Mouse (Mus musculus) bone marrow, adult 2 months (tissue): Measurements from ENCODE around the gene Traf3. TPM values are rescaled to one million over a fixed set of nuclear protein-coding genes. Genes with fewer than 3 reads are reported as not detected.

Experiments used
- H3K27ac ChIP-seq: fragments of 200-500 bp; 2 replicates; pipeline ENCODE4 v1.5.1; 2012; ENCODE audit warnings: low read depth, mild to moderate bottlenecking, control low read depth, inconsistent platforms, low read length; ENCODE audit not compliant: control insufficient read depth, poor library complexity, insufficient read depth
- H3K4me1 ChIP-seq: fragments of 200-500 bp; 2 replicates; pipeline ENCODE4 v1.6.1; 2011; ENCODE audit warnings: low read length; ENCODE audit not compliant: control insufficient read depth, insufficient read depth
- H3K4me3 ChIP-seq: fragments of 200-500 bp; replicated peaks from 2 replicates; pipeline ENCODE3; 2011; ENCODE audit warnings: mild to moderate bottlenecking, low read depth, low read length, control low read depth; ENCODE audit not compliant: control insufficient read depth
- CTCF ChIP-seq: fragments of 200-500 bp; IDR thresholded peaks from 2 replicates; pipeline ENCODE4 v1.5.1; 2011; ENCODE audit warnings: low read length, control low read depth; ENCODE audit not compliant: control insufficient read depth, insufficient read depth
- POLR2A ChIP-seq: fragments of 200-500 bp; IDR thresholded peaks from 2 replicates; pipeline ENCODE4 v1.6.1; 2011; ENCODE audit warnings: low read depth, mild to moderate bottlenecking, control low read depth, low read length, borderline replicate concordance; ENCODE audit not compliant: control insufficient read depth
- WGBS: fragments of 180-500 bp; shearing (Covaris S2); methylation state at CpG from one replicate; pipeline ENCODE4 v1.1.7; 2018; 5-methylcytosine and 5-hydroxymethylcytosine counted together
- polyA plus RNA-seq: library from polyadenylated mRNA; stranded (reverse); fragments of >200 nt; gene quantifications from 2 replicates; pipeline ENCODE4 v1.2.4, GENCODE M21; 2011; ENCODE audit warnings: low replicate concordance; ENCODE audit not compliant: missing spikeins, insufficient read depth, insufficient read length

The Traf3 gene
- polyA plus RNA-seq, 1 experiment, result 9.2 TPM

- H3K4me3 ChIP-seq, result no peak overlapping the region
- peaks cover 4% of the 10 kb centered on the region for H3K4me1 ChIP-seq
- WGBS, result 70% methylated on average over 6 of the region's 6 CpGs
- TF ChIP-seq POLR2A (no peak), CTCF (no peak)
- no peak overlapping the region for H3K27ac ChIP-seq
These were observed 16.2 kb downstream of the Traf3 start for GRCm38 (mm10) chr12:111182378-111182777.

GRCm38 (mm10) chr12:111184476-111184875 lies 18.3 kb downstream of the Traf3 start, which contains the start of gene 4930595D18Rik:
TSS of gene 4930595D18Rik (minus strand) at chr12:111184491.
- Histone ChIP-seq H3K4me3 (no peak within 1 kb of the TSS), H3K4me1 (peaks cover 4% of the 10 kb centered on the region), H3K27ac (no peak within 1 kb of the TSS)
- TF ChIP-seq POLR2A, result no peak
- 44% methylated on average over 5 of the region's 5 CpGs for WGBS

GRCm38 (mm10) chr12:111186986-111187385 lies 20.8 kb downstream of the Traf3 start:
- 92% methylated on average over 3 of the region's 3 CpGs for WGBS
- Histone ChIP-seq H3K4me3 (no peak overlapping the region), H3K4me1 (peaks cover 4% of the 10 kb centered on the region), H3K27ac (no peak overlapping the region)
- TF ChIP-seq POLR2A (no peak), CTCF (no peak)

DNA sequence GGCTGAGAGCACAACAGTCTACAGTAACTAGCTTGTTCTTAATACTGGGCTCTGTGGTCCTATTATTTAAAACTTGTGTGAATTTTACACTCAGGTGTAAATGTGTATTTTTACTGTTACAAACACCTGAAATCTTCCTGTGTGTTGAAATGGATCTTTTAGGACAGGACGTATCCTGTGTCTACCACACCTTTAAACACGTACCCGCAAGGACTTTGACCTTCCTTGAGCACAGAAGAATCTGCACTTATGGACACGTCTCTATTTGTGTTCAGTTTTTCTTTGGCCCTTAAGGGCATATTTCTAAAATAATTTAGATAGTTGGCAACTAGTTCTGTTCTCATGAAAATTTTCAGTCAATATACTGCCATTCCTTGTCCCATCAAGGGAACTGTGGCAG lies 22.1 kb downstream of the Traf3 start:
- Histone ChIP-seq H3K4me1 (peaks cover 4% of the 10 kb centered on the region), H3K27ac (no peak overlapping the region), H3K4me3 (no peak overlapping the region)
- WGBS, result 72% methylated on average over 4 of the region's 4 CpGs
- TF ChIP-seq CTCF, result no peak
- TF ChIP-seq POLR2A, result no peak

- Histone ChIP-seq H3K4me1 (peaks cover 8% of the 10 kb centered on the region), H3K27ac (no peak overlapping the region; the same call in 1 of the 2 replicates), H3K4me3 (no peak overlapping the region)
- 43% methylated on average over 5 of the region's 5 CpGs for WGBS
- TF ChIP-seq CTCF, result no peak
- TF ChIP-seq POLR2A, result no peak
These were observed 24.2 kb downstream of the Traf3 start for GRCm38 (mm10) chr12:111190355-111190754.

DNA sequence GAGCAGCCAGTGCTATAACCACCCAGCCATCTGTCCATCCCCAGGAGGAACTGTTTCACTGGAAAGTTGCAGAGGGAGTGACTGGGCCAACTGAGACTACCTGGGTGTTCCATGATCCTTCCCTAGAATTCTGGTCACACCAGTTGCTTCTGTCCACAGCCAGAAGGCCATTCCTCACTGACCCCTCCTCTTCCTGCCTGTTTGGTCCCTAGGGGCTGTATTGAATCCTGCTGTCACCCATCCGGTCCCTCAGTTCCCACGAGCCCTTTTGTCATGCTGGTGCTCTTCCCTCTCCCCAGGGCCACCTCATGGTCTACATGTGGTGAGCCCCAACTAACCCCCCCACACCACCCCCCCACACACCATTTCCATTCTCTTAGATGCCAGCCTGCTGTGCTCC lies 24.7 kb downstream of the Traf3 start:
- WGBS, result 45% methylated on average over 2 of the region's 2 CpGs
- peak overlapping the region; percentile 0; the same call in 1 of the 2 replicates for H3K27ac ChIP-seq

GRCm38 (mm10) chr12:111192777-111193176 lies 26.6 kb downstream of the Traf3 start:
- peak overlapping the region; percentile 92; the same call in 1 of the 2 replicates for H3K27ac ChIP-seq
- H3K4me1 ChIP-seq, result peaks cover 9% of the 10 kb centered on the region
- 34% methylated on average over 6 of the region's 6 CpGs for WGBS
- no peak overlapping the region for H3K4me3 ChIP-seq
- TF ChIP-seq CTCF (no peak), POLR2A (no peak)

More for the DNA sequence above, 24.7 kb downstream of the Traf3 start:
- Histone ChIP-seq H3K4me3 (no peak overlapping the region), H3K4me1 (peaks cover 8% of the 10 kb centered on the region)
- TF ChIP-seq POLR2A (no peak), CTCF (no peak)

GRCm38 (mm10) chr12:111193331-111193730 lies 27.2 kb downstream of the Traf3 start:
- Histone ChIP-seq H3K27ac (peak overlapping the region; percentile 92), H3K4me1 (peaks cover 9% of the 10 kb centered on the region), H3K4me3 (no peak overlapping the region)
- TF ChIP-seq CTCF (no peak), POLR2A (no peak)
- 67% methylated on average over 9 of the region's 9 CpGs for WGBS

DNA sequence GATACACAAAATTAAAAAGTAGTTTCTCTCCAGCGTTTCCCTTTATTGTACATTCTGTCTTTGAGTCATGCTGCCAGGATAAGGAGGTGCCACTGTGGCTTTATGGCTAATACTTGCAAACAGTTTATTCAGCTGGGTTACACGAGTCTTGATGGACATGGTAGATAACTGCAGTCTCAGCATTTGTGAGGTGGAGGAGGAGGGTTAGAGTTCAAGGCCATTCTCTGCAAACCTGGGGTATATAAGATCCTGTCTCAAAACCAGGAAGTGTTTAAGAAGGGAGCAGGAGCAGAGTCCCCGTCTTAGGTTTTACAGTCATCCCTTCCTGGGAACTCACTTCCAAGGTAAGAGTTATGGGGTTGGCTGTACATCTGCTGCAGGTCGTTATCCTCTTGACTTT lies 30.4 kb downstream of the Traf3 start:
- Histone ChIP-seq H3K4me3 (no peak overlapping the region), H3K27ac (no peak overlapping the region), H3K4me1 (peaks cover 9% of the 10 kb centered on the region)
- TF ChIP-seq CTCF (no peak), POLR2A (no peak)
- WGBS, result 56% methylated on average over 4 of the region's 4 CpGs

DNA sequence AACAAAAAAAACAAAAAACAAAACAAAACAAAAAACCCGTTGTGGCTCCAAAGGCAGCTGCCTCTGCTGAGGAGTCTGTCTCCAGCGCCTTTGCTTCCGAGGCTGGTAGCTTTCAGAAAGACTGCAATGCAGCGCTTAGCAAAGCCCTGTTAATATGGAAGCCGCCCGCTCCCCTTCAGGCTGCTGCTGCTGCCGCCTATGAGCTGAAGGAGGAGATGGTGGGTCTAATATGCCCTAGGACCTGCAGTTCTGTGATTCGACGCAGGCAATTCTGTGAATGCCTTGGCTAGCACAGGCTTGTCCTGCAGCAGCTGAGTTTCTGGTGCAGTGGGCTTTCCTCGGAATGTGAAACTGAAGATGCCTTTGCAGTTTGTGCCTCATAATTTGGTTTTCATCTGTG lies 36.9 kb downstream of the Traf3 start:
- Histone ChIP-seq H3K4me1 (no peaks in the 10 kb centered on the region), H3K4me3 (no peak overlapping the region), H3K27ac (no peak overlapping the region)
- 88% methylated on average over 10 of the region's 10 CpGs for WGBS
- TF ChIP-seq CTCF, result no peak
- no peak for TF ChIP-seq POLR2A
